10 mouse cellular contexts compared by ENCODE assay signal in genomic region chr14:76505101-76505438, GRCm38 (mm10). TPM values are rescaled to one million over a fixed set of nuclear protein-coding genes. Genes with fewer than 3 reads are reported as not detected.
A peak's percentile ranks its signal among the peaks of the same experiment; 100 is the strongest.
DNase-seq lines count a peak whose midpoint lies in the region; ATAC-seq and TF ChIP-seq lines count a peak whose summit lies in the region.
"Had no signal": no experiment of that assay in that cellular context is flagged by ENCODE, and none has a peak within 500 bp of the region (broad histone marks: within the 10 kb centered on the region; RNA-seq: fewer than 3 reads in every experiment).

No protein-coding gene starts in this region.

- peak overlapping the region; percentile 90 for H3K4me2 ChIP-seq in heart, embryonic 14.5 days (ENCODE audit: low read length)
- H3K4me2 ChIP-seq in forebrain, embryonic 15.5 days (replicated peaks), result peak overlapping the region; percentile 91
- peak overlapping the region; percentile 90 for H3K4me2 ChIP-seq in liver, embryonic 16.5 days (ENCODE audit: low read depth, low read length)

- H3K4me1 ChIP-seq in heart, embryonic 14.5 days (ENCODE audit: control insufficient read depth in 2 of 2, insufficient read depth in 2 of 2, low read length in 2 of 2), result peaks cover 7 to 17% of the 10 kb centered on the region in 2 experiments; a peak in 3 of 4 replicates
- H3K4me1 ChIP-seq in ES-Bruce4 (ENCODE audit: control insufficient read depth, insufficient read depth, low read length), result peaks cover 2% of the 10 kb centered on the region
- H3K4me1 ChIP-seq in forebrain, embryonic 15.5 days, result peaks cover 29% of the 10 kb centered on the region
- peaks cover 19% of the 10 kb centered on the region for H3K4me1 ChIP-seq in liver, embryonic 16.5 days (ENCODE audit: control insufficient read depth, low read depth, low read length)

- H3K27ac ChIP-seq in heart, embryonic 14.5 days (replicated peaks in 1 of 2; ENCODE audit: control insufficient read depth in 1 of 2, insufficient read depth in 1 of 2, low read depth in 2 of 2, low read length in 2 of 2), result peak overlapping the region; percentile 99 to 100
- peak overlapping the region; percentile 89 for H3K27ac ChIP-seq in ES-Bruce4 (ENCODE audit: insufficient read depth, low read length)
- H3K27ac ChIP-seq in forebrain, embryonic 15.5 days (replicated peaks), result peak overlapping the region; percentile 100
- peak overlapping the region; percentile 91 for H3K27ac ChIP-seq in liver, embryonic 16.5 days (ENCODE audit: low read length)

- no peak for TF ChIP-seq CTCF in ES-Bruce4 (IDR thresholded peaks at IDR 0.05; ENCODE audit: low read depth, low read length)

- no peak for DNase-seq in heart, adult 8-10 months (ENCODE audit: low spot score)
- no peak for DNase-seq in thymus, postnatal 4 days
- DNase-seq in thymus, postnatal 0 days (ENCODE audit: low spot score), result no peak
- DNase-seq in frontal cortex, postnatal 14 days (ENCODE audit: low spot score in 2 of 2), result no peak

- no peak for TF ChIP-seq EP300 in ES-Bruce4 (IDR thresholded peaks at IDR 0.05; ENCODE audit: insufficient read depth, low read depth, low read length)

- H3K4me3 ChIP-seq in heart, embryonic 14.5 days (ENCODE audit: control insufficient read depth in 1 of 2, insufficient read depth in 1 of 2, low read depth in 1 of 2, low read length in 2 of 2), result peak overlapping the region; percentile 66 to 91
- peak overlapping the region; percentile 86 for H3K4me3 ChIP-seq in ES-Bruce4 (ENCODE audit: low read depth, low read length)
- peak overlapping the region; percentile 78 for H3K4me3 ChIP-seq in forebrain, embryonic 15.5 days
- H3K4me3 ChIP-seq in liver, embryonic 16.5 days (ENCODE audit: low read depth, low read length), result peak overlapping the region; percentile 92

- peaks cover 23% of the 10 kb centered on the region for H3K36me3 ChIP-seq in heart, embryonic 14.5 days (ENCODE audit: control insufficient read depth, insufficient read depth, low read length)
- peaks cover 26% of the 10 kb centered on the region for H3K36me3 ChIP-seq in ES-Bruce4 (ENCODE audit: control insufficient read depth, insufficient read depth, low read length, poor library complexity, severe bottlenecking)
- H3K36me3 ChIP-seq in forebrain, embryonic 15.5 days, result peaks cover 17% of the 10 kb centered on the region
- H3K36me3 ChIP-seq in liver, embryonic 16.5 days (ENCODE audit: control insufficient read depth, insufficient read depth), result peaks cover 20% of the 10 kb centered on the region

- ATAC-seq in heart, embryonic 14.5 days (ENCODE audit: insufficient number of reproducible peaks, insufficient read depth, low FRiP score, low read depth), result no peak
- ATAC-seq in forebrain, embryonic 15.5 days (replicated peaks), result no peak
- no peak for ATAC-seq in liver, embryonic 16.5 days (ENCODE audit: low read depth)

- H3K9ac ChIP-seq in heart, embryonic 14.5 days (ENCODE audit: low read length), result peak overlapping the region; percentile 96
- peak overlapping the region; percentile 88 for H3K9ac ChIP-seq in ES-Bruce4 (ENCODE audit: low read depth, poor library complexity, severe bottlenecking)
- H3K9ac ChIP-seq in forebrain, embryonic 15.5 days (replicated peaks), result peak overlapping the region; percentile 96
- peak overlapping the region; percentile 92 for H3K9ac ChIP-seq in liver, embryonic 16.5 days (ENCODE audit: low read depth, low read length)

- H3K9me3 ChIP-seq in heart, embryonic 14.5 days (ENCODE audit: control insufficient read depth, low read length), result no peaks in the 10 kb centered on the region
- H3K9me3 ChIP-seq in ES-Bruce4 (replicated peaks; ENCODE audit: control insufficient read depth, insufficient read depth, low read length, poor library complexity, severe bottlenecking), result no peaks in the 10 kb centered on the region
- H3K9me3 ChIP-seq in forebrain, embryonic 15.5 days, result no peaks in the 10 kb centered on the region
- H3K9me3 ChIP-seq in liver, embryonic 16.5 days (replicated peaks; ENCODE audit: control insufficient read depth, low read length), result no peaks in the 10 kb centered on the region

- under 1% methylated on average over 10 of the region's 10 CpGs for WGBS in heart, embryonic 14.5 days
- under 1% methylated on average over 10 of the region's 10 CpGs for WGBS in forebrain, embryonic 15.5 days
- WGBS in liver, embryonic 16.5 days (ENCODE audit: insufficient replicate concordance), result under 1% methylated on average over 10 of the region's 10 CpGs

- no peak for TF ChIP-seq POLR2A in ES-Bruce4 (IDR thresholded peaks at IDR 0.05; ENCODE audit: insufficient read depth, low read length)

- no peaks in the 10 kb centered on the region for H3K27me3 ChIP-seq in heart, embryonic 14.5 days (ENCODE audit: control insufficient read depth, insufficient read depth, low read length)
- H3K27me3 ChIP-seq in ES-Bruce4 (ENCODE audit: control insufficient read depth, insufficient read depth, low read length, poor library complexity, severe bottlenecking), result no peaks in the 10 kb centered on the region
- no peaks in the 10 kb centered on the region for H3K27me3 ChIP-seq in forebrain, embryonic 15.5 days
- H3K27me3 ChIP-seq in liver, embryonic 16.5 days (ENCODE audit: control insufficient read depth, insufficient read depth, low read depth, low read length), result no peaks in the 10 kb centered on the region
- H3K27me3 ChIP-seq: Patski had no signal

RNA-seq across cellular contexts. Expression of gene Serp2, which starts 51.6 kb away (rescaled TPM):
- polyA plus RNA-seq in heart, embryonic 14.5 days (2014; fragmentation: Nextera tagmentation; extraction: Ambion mirVana), result 9.2 and 9.5 TPM in 2 replicates
- 1 to 10 TPM in 1 of 4 experiments, under 1 TPM in 1, not detected in 2; 0.54 to 1.0 TPM for total RNA-seq in heart, adult 8-10 months (2022)
- polyA plus RNA-seq in ES-Bruce4 (2011; ENCODE audit: insufficient read depth, insufficient read length, low read depth, missing spikeins), result 6.1 and 6.4 TPM in 2 replicates
- 125 and 138 TPM in 2 replicates for polyA plus RNA-seq in forebrain, embryonic 15.5 days (2015; fragmentation: Nextera tagmentation; extraction: Ambion mirVana)
- polyA plus RNA-seq in liver, embryonic 16.5 days (2015; fragmentation: Nextera tagmentation; extraction: Ambion mirVana), result 0.61 and 0.79 TPM in 2 replicates
- polyA plus RNA-seq in thymus, postnatal 0 days (2015; fragmentation: Nextera tagmentation; extraction: Ambion mirVana), result 5.8 and 6.6 TPM in 2 replicates
- total RNA-seq: granulocyte monocyte progenitor cell, adult 5-6 weeks had no signal

Comparison
In these comparisons a context has a peak if more than half of its experiments do, and no peak if none do; other contexts are left out.
1. RNA of gene Serp2, which starts 51.6 kb away (polyA plus RNA-seq): 125 to 138 TPM in forebrain, embryonic 15.5 days; 9.2 to 9.5 TPM in heart, embryonic 14.5 days, 5.8 to 6.6 TPM in thymus, postnatal 0 days, 6.1 to 6.4 TPM in ES-Bruce4 and 0.61 to 0.79 TPM in liver, embryonic 16.5 days; every median in the first group is over 10 times any median in the second.
2. Peak in every context shown above with its lines, with median percentiles within 50 percentile points of each other: H3K27ac ChIP-seq, H3K4me2 ChIP-seq, H3K4me3 ChIP-seq and H3K9ac ChIP-seq.